Mouse (Mus musculus) adrenal gland, adult 18-20 months (tissue): ENCODE measurements around the gene Kcns3. TPM values are rescaled to one million over a fixed set of nuclear protein-coding genes. Genes with fewer than 3 reads are reported as not detected.

Experiments
- DNase-seq, 2 experiments: peaks; one replicate each; pipeline ENCODE4 v3.0.0; 2021 to 2022; ENCODE audit warnings: low spot score in 2 of 2
- long read RNA-seq, 2 experiments: library from polyadenylated mRNA; stranded (forward); transcript quantifications; one replicate each; pipeline ENCODE4 v2.0.0; 2021
- total RNA-seq, 2 experiments: library from RNA; stranded (reverse); gene quantifications; 1 replicate in 1 of 2; 2 replicates in 1 of 2; pipeline ENCODE4 v1.2.3; 2021

Kcns3 gene
- 1 to 10 TPM; 3.2 to 8.9 TPM for total RNA-seq
- long read RNA-seq, experiment 1, transcript Kcns3-201 (3 exons, 2,933 nt) = major isoform, 20 of 25 reads
- long read RNA-seq, experiment 1, partial matches to known transcripts = 0 of 25 reads
- long read RNA-seq, experiment 1, other reads (novel, unspliced or antisense) = 5 of 25 reads
- long read RNA-seq, experiment 2, transcript Kcns3-201 (3 exons, 2,933 nt) = major isoform, 12 of 14 reads
- long read RNA-seq, experiment 2, partial matches to known transcripts = 0 of 14 reads
- long read RNA-seq, experiment 2, other reads (novel, unspliced or antisense) = 2 of 14 reads

GRCm38 (mm10) chr12:11151015-11151414, at the start of gene Kcns3:
Gene Kcns3, minus strand, starts transcription at chr12:11151056.
- no peak for DNase-seq

GRCm38 (mm10) chr12:11198551-11198950, 47.7 kb upstream of the Kcns3 start:
- DNase-seq = no peak

- DNase-seq = no peak
Measured at GRCm38 (mm10) chr12:11198026-11198425, 47.2 kb upstream of the Kcns3 start.

GRCm38 (mm10) chr12:11196830-11197229, 46.0 kb upstream of the Kcns3 start:
- DNase-seq = no peak

GRCm38 (mm10) chr12:11196142-11196597, 45.3 kb upstream of the Kcns3 start:
- DNase-seq = peak; percentile 77 to 82

GRCm38 (mm10) chr12:11195031-11195430, 44.2 kb upstream of the Kcns3 start:
- no peak for DNase-seq

GRCm38 (mm10) chr12:11178486-11179154, 27.8 kb upstream of the Kcns3 start:
- DNase-seq = peak; percentile 86 to 90

GRCm38 (mm10) chr12:11177408-11178394, 26.8 kb upstream of the Kcns3 start:
- no peak for DNase-seq

GRCm38 (mm10) chr12:11158670-11159069, 7.8 kb upstream of the Kcns3 start:
- DNase-seq = no peak

- DNase-seq = no peak
Measured at GRCm38 (mm10) chr12:11155123-11155522, 4.3 kb upstream of the Kcns3 start.

- DNase-seq = no peak
Measured at GRCm38 (mm10) chr12:11153587-11153986, 2.7 kb upstream of the Kcns3 start.

GRCm38 (mm10) chr12:11150192-11150935, 492 bp downstream of the Kcns3 start:
- DNase-seq = peak; percentile 48

GRCm38 (mm10) chr12:11149421-11150191, 1.2 kb downstream of the Kcns3 start:
- DNase-seq = peak; percentile 31 to 36

- DNase-seq = no peak
Measured at GRCm38 (mm10) chr12:11149121-11149420, 1.8 kb downstream of the Kcns3 start.

- DNase-seq = no peak
Measured at GRCm38 (mm10) chr12:11144894-11145293, 6.0 kb downstream of the Kcns3 start.

GRCm38 (mm10) chr12:11132418-11132817, 18.4 kb downstream of the Kcns3 start:
- no peak for DNase-seq

- no peak for DNase-seq
Measured at GRCm38 (mm10) chr12:11129188-11129587, 21.7 kb downstream of the Kcns3 start.

- no peak for DNase-seq
Measured at GRCm38 (mm10) chr12:11126186-11126759, 24.6 kb downstream of the Kcns3 start.

GRCm38 (mm10) chr12:11101565-11101964, 49.3 kb downstream of the Kcns3 start:
- DNase-seq = no peak
